Mouse (Mus musculus) gastrocnemius, postnatal 25 days (tissue): Measurements from ENCODE around the gene Clca3a1. TPM values are rescaled to one million over a fixed set of nuclear protein-coding genes. Genes with fewer than 3 reads are reported as not detected.

ENCODE experiments used
- DNase-seq: peaks from one replicate; pipeline ENCODE4 v3.0.0; 2022
- total RNA-seq, 2 experiments: library from RNA; stranded (reverse); gene quantifications; 1 replicate in 1 of 2; 2 replicates in 1 of 2; pipeline ENCODE4 v1.2.3; 2021

Gene Clca3a1
- total RNA-seq, 2 experiments from 2014 or later, result 0.40 TPM; not detected in 1

DNA sequence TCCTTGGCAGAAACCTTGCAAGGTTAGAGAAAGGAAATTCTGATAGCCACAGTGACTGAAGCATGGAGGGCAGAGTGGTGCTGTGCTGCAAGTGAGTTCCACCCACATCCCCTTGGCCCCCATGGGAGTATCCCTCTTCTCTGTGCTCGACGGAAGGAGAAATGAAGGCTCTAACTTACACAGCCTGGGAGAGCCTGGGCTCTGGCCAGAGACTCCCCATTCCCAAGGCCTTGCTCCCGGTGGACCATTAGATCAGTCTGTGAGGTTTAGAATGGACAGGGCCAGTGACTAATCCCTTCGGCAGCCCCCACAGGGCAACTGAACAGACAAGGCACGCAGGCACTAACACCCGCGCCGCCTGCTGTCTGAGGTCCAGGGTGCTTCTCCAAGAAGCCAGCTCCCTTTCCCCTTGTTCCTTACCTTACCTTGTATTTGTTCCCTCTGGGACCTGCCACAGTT, 81.0 kb downstream of the Clca3a1 start:
- DNase-seq, result peak; percentile 39

Other genes starting within 250 kb of the Clca3a1 start
- 10 to 100 TPM in 1 of 2 experiments, 1 to 10 TPM in 1; 9.5 to 11.5 TPM for gene Hs2st1, start 190.8 kb downstream of the Clca3a1 start, total RNA-seq
- 100 to 1,000 TPM; 106 to 122 TPM for gene Selenof, start 190.7 kb downstream of the Clca3a1 start, total RNA-seq
- 100 to 1,000 TPM; 289 to 299 TPM for gene Sh3glb1, start 40.6 kb downstream of the Clca3a1 start, total RNA-seq
- gene Clca3a2, start 58.5 kb upstream of the Clca3a1 start, total RNA-seq, result not detected
- not detected for gene Clca3b, start 88.4 kb upstream of the Clca3a1 start, total RNA-seq
- not detected for gene Clca4b, start 171.6 kb upstream of the Clca3a1 start, total RNA-seq
- not detected for gene Clca4a, start 214.1 kb upstream of the Clca3a1 start, total RNA-seq